Mouse (Mus musculus): ENCODE measurements around the gene Hapln2. TPM values are rescaled to one million over a fixed set of nuclear protein-coding genes. Genes with fewer than 3 reads are reported as not detected.
A peak's percentile ranks its signal among the peaks of the same experiment; 100 is the strongest.

The Hapln2 gene
- polyA plus RNA-seq, 1 experiment from 2014 or later: 0.18 TPM

DNA sequence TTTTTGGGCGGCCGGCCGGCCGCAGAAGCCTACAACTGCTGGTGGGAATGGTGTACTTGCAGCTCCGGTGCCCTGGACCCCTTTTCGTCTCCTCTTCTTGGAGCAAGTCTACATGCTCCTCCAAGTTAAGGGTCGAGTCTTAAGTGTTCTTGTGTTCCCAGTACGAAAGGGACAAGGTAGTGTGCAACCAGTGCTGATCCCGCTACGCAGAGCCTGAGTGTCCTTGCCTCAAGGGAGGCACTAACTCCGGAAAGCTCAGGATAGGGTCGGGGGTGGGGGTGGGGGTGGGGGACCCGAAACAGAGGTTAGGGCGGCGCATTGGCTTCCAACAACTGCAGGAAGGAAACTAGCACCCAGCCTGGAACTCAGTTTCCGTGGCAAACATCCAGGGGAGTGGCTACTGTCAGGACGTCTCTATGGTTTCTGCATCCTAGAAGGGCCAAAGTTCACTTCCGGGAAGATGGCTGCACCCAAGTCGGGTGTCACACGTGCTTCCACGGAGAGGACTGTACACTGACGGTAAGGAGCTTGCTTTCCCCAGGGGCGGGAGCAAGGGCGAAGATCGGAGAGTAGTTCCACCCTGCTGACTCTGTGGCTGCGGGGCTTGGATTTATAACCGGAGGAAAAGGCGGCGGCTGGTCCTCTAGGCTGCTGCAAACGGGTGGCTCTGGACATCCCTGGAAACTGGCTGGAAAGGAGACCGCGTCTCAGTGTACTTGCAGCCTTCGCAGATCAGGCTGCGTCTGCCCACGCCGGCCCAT lies 15.5 kb upstream of the Hapln2 start, which contains the start of gene Gpatch4:
Gpatch4 (plus strand) TSS at position 448 of the 761 bp plus-strand sequence.
- H3K27me3 ChIP-seq (ENCODE audit: control insufficient read depth, insufficient read depth, low read length): 0 out of 2 replicates have a peak, but pooled peaks cover 7% of the 10 kb centered on the region

DNA sequence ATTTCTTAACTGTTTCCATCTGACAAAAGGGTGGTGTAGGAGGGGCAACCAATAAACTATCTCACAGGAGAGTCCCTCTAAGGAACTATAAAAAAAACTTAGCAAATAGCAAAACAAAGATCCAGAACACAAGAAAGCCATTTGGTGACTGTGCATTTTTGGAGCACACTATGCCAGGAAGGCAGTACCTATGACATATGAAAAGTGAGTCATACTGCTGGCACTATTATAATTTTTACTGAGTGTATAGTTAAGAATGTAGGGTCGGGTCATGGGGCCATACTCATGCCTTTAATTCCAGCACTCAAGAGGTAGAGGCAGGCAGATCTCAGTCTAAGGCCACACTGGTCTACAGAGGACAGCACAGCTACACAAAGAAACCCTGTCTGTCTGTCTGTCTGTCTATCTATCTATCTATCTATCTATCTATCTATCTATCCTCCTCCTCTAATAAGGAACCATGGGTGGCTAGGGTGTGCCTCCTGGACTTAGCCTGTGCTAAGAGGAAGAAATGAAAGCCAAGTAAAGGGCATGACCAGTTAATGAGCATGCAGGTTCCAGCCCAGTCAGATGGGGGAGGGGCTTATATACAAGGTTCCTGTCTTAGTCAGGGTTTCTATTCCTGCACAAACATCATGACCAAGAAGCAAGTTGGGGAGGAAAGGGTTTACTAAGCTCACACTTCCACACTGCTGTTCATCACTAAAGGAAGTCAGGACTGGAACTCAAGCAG lies 8.3 kb upstream of the Hapln2 start:
- WGBS: 41% methylated on average over 1 of the region's 1 CpGs
- H3K27me3 ChIP-seq (ENCODE audit: control insufficient read depth, insufficient read depth, low read length): peaks cover 22% of the 10 kb centered on the region
- H3K4me2 ChIP-seq (ENCODE audit: low read depth, low read length): no peak overlapping the region

More for the DNA sequence above, 15.5 kb upstream of the Hapln2 start, which contains the start of gene Gpatch4:
- peaks cover 9% of the 10 kb centered on the region for H3K4me1 ChIP-seq (ENCODE audit: control insufficient read depth, insufficient read depth, low read length)
- H3K4me3 ChIP-seq (ENCODE audit: low read length): peak within 1 kb of the TSS; percentile 66
- WGBS: 9% methylated on average over 36 of the region's 36 CpGs
- H3K9ac ChIP-seq (ENCODE audit: low read length): peak within 1 kb of the TSS; percentile 63
- peak within 1 kb of the TSS; percentile 88 for H3K4me2 ChIP-seq (ENCODE audit: low read depth, low read length)
- H3K27ac ChIP-seq (ENCODE audit: low read length): peak within 1 kb of the TSS; percentile 56
- ATAC-seq (replicated peaks; ENCODE audit: extremely low read depth, insufficient read depth, low FRiP score): peak; percentile 91
- no peaks in the 10 kb centered on the region for H3K36me3 ChIP-seq (ENCODE audit: control insufficient read depth, insufficient read depth)
- no peaks in the 10 kb centered on the region for H3K9me3 ChIP-seq (replicated peaks; ENCODE audit: control insufficient read depth, low read length)

DNA sequence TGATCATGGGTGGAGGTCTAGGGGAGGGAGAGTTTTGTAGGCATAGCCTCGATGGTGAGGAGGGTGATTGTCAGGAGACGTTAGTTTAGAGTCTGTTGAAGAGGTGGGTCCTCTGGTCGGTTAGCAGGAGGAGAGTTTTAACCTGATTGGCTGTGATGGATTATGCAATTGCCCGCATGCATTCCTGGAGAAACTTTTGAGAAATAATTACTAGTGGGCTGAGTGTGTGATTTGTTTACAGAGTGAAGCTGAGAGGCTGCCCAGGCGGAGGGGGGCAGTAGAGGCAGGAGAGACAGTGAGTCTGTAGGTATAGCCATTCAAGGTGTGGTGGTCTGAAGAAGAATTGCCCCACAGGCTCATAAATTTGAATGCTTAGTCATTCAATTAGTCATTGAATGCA lies 6.1 kb upstream of the Hapln2 start:
- Histone ChIP-seq H3K36me3 (ENCODE audit: control insufficient read depth, insufficient read depth) (no peaks in the 10 kb centered on the region), H3K4me3 (ENCODE audit: low read length) (no peak overlapping the region), H3K4me2 (ENCODE audit: low read depth, low read length) (no peak overlapping the region), H3K27ac (ENCODE audit: low read length) (no peak overlapping the region), H3K27me3 (ENCODE audit: control insufficient read depth, insufficient read depth, low read length) (peaks cover 20% of the 10 kb centered on the region), H3K9ac (ENCODE audit: low read length) (no peak overlapping the region), H3K4me1 (ENCODE audit: control insufficient read depth, insufficient read depth, low read length) (no peaks in the 10 kb centered on the region), H3K9me3 (replicated peaks; ENCODE audit: control insufficient read depth, low read length) (no peaks in the 10 kb centered on the region; the same call in 1 of the 2 replicates)
- ATAC-seq (replicated peaks; ENCODE audit: extremely low read depth, insufficient read depth, low FRiP score): no peak
- WGBS: 54% methylated on average over 5 of the region's 5 CpGs

More for the DNA sequence above, 8.3 kb upstream of the Hapln2 start:
- no peak for ATAC-seq (replicated peaks; ENCODE audit: extremely low read depth, insufficient read depth, low FRiP score)
- Histone ChIP-seq H3K27ac (ENCODE audit: low read length) (no peak overlapping the region), H3K9me3 (replicated peaks; ENCODE audit: control insufficient read depth, low read length) (no peaks in the 10 kb centered on the region), H3K36me3 (ENCODE audit: control insufficient read depth, insufficient read depth) (no peaks in the 10 kb centered on the region), H3K4me3 (ENCODE audit: low read length) (no peak overlapping the region), H3K4me1 (ENCODE audit: control insufficient read depth, insufficient read depth, low read length) (no peaks in the 10 kb centered on the region), H3K9ac (ENCODE audit: low read length) (no peak overlapping the region)

DNA sequence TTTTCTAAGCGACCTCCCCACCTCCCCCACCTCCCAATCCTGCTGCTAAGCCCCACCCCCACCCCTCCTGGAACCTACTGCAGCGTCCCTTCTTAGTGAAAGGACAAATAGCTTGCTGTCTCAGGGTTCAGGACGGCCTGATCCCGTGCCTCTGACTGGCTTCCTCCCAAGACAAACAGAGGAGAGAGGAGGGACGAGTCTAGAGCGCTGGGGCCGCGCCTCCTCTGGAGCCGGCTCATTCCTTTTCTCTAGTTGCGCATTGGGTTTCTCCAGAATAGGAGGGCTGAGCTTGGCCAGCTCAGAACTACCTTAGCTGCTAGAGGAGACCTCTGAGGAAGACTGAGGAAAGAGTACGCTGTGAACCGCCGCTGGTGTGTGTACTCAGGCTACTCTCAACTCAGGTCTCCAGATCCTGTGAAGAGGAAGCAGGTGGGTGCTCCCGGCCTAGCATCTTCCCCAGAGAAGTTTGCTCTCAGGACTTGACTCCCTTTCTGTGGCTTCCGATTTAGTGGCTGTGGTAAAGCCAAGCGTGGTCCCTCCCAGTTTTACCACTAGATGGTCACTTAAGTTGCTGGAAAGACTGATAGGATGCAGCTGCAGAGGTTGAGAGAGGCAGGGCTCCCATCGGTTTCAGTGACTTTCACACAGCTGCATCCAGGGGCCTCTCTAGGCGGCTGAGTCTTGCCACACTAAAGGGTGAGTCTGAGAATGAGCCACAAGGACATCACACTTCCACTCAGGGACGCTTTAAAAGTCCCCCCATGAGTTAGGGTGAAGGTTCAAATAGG lies 3.4 kb upstream of the Hapln2 start:
- 10% methylated on average over 19 of the region's 19 CpGs for WGBS
- ATAC-seq (replicated peaks; ENCODE audit: extremely low read depth, insufficient read depth, low FRiP score): peak; percentile 32
- no peaks in the 10 kb centered on the region for H3K36me3 ChIP-seq (ENCODE audit: control insufficient read depth, insufficient read depth)
- H3K4me2 ChIP-seq (ENCODE audit: low read depth, low read length): 0 out of 2 replicates have a peak overlapping the region, but pooled peaks have one; percentile 34
- H3K4me1 ChIP-seq (ENCODE audit: control insufficient read depth, insufficient read depth, low read length): no peaks in the 10 kb centered on the region
- no peak overlapping the region for H3K27ac ChIP-seq (ENCODE audit: low read length)
- H3K9me3 ChIP-seq (replicated peaks; ENCODE audit: control insufficient read depth, low read length): peaks cover 7% of the 10 kb centered on the region
- 0 out of 2 replicates have a peak overlapping the region, but pooled peaks have one; percentile 3 for H3K4me3 ChIP-seq (ENCODE audit: low read length)
- H3K27me3 ChIP-seq (ENCODE audit: control insufficient read depth, insufficient read depth, low read length): peaks cover 18% of the 10 kb centered on the region
- no peak overlapping the region for H3K9ac ChIP-seq (ENCODE audit: low read length)

DNA sequence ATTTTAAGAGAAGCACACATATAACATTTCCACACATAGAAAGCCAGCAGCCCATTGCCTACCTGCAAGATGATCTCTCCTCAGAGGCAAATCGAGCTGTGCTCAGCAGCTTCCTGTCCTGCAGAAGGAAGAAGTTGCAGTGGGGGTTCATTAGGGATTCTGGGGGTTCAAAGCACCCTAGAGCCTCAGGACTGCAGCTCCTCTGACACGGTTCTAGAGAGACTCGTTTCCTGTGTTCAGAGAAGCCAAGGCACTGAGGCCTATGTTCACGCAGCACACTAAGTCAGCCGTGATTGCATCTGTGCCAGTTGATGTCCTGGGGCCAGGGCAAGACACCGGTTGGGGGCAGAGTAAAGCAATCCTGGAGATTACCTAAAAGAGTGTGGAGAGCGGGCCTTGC lies 560 bp downstream of the Hapln2 start:
- Histone ChIP-seq H3K27ac (ENCODE audit: low read length) (no peak overlapping the region), H3K9me3 (replicated peaks; ENCODE audit: control insufficient read depth, low read length) (peaks cover 7% of the 10 kb centered on the region), H3K36me3 (ENCODE audit: control insufficient read depth, insufficient read depth) (no peaks in the 10 kb centered on the region), H3K4me3 (ENCODE audit: low read length) (no peak overlapping the region), H3K4me1 (ENCODE audit: control insufficient read depth, insufficient read depth, low read length) (peaks cover 11% of the 10 kb centered on the region), H3K4me2 (ENCODE audit: low read depth, low read length) (no peak overlapping the region), H3K9ac (ENCODE audit: low read length) (no peak overlapping the region), H3K27me3 (ENCODE audit: control insufficient read depth, insufficient read depth, low read length) (peaks cover 54% of the 10 kb centered on the region)
- no peak for ATAC-seq (replicated peaks; ENCODE audit: extremely low read depth, insufficient read depth, low FRiP score)
- 58% methylated on average over 7 of the region's 7 CpGs for WGBS

DNA sequence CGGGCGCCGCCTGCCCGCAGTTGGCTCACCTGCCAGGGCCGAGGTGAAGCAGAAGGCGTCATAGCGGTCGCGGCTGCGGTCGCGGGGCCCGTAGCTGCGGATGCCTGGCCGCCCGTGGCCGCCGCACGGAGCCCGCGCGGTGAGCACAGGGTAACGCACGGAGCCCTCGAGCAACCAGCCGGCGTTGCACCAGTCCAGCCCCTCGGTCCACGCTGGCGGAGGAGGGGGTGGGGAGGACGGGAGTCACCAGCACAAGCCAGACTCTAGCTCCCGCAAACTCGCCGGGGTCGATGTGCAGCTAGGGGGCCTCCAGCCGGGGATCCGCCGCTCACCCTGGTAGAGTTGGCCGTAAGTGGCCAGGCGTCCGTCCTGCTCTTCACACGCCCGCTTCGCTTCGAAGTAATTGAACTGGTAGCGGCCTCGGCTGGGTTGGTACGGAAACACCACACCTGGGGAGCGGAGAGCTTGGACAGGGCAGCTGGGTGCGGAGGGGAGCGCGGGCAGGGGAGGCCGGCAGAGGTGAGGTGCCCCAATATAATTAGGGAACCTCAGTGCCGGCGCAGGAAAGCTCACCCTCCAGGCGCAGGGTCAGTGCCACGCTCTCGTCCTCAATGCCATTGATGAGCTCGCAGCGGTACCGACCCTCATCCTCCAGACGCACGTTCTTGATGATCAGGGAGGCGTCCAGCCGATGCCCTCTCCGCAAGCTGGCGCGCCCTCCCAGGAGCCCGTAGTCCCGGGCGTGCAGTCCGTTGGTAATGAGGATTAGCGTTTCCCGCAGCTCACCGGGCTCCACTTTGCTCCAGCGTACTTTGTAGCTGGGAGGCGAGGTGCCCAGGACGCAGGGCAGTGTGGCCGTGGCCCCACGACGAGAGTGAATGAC lies 4.0 kb downstream of the Hapln2 start:
- no peak overlapping the region for H3K27ac ChIP-seq (ENCODE audit: low read length)
- peak overlapping the region; percentile 34 for H3K9ac ChIP-seq (ENCODE audit: low read length)
- H3K9me3 ChIP-seq (replicated peaks; ENCODE audit: control insufficient read depth, low read length): peaks cover 6% of the 10 kb centered on the region
- H3K4me1 ChIP-seq (ENCODE audit: control insufficient read depth, insufficient read depth, low read length): peaks cover 11% of the 10 kb centered on the region
- no peaks in the 10 kb centered on the region for H3K36me3 ChIP-seq (ENCODE audit: control insufficient read depth, insufficient read depth)
- H3K4me3 ChIP-seq (ENCODE audit: low read length): peak overlapping the region; percentile 66
- H3K27me3 ChIP-seq (ENCODE audit: control insufficient read depth, insufficient read depth, low read length): peaks cover 62% of the 10 kb centered on the region
- peak overlapping the region; percentile 98 for H3K4me2 ChIP-seq (ENCODE audit: low read depth, low read length)
- ATAC-seq (replicated peaks; ENCODE audit: extremely low read depth, insufficient read depth, low FRiP score): peak; percentile 38
- 2% methylated on average over 81 of the region's 81 CpGs for WGBS

DNA sequence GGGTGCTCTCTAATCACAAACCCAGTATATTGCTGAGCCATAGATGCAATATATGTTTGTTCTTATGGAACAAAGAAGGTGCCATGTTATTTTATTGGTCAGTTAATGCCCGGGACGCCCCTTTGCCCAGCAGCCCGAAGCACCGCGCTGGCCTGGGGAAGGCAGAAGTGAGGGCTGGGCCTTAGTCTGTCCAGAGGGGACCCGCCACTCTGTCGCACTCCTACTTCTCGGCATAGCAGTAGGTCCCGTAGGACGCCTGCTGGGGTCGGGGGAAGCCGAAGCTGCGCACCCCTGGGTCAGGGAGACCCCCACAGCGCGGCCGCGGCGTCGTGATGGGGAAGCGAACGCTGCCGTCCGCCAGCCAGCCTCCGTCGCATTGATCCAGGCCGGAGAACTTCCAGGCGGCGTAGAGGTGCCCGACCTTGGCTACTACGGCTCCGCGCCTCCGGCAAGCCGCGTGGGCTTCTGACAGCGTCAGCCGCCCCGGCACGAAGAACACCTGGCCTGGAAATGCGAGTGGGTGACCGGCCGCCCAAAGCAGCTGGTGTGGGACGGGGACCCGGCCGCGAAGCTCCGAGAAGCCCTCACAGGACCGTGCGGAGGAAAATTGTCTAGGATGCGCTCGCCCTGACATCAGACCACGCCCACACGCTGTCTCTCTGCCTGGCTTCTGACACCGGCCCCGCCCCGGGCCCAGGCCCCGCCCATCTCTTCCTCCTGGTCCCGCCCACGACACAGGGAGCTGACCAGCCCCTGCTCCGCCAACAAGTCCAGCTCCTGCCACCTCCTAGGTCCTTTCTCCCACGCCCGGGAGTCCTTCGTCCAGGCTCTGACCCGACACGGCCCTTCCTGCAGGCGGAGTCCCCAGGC lies 4.8 kb downstream of the Hapln2 start:
- ATAC-seq (replicated peaks; ENCODE audit: extremely low read depth, insufficient read depth, low FRiP score): peak; percentile 92
- Histone ChIP-seq H3K4me2 (ENCODE audit: low read depth, low read length) (peak overlapping the region; percentile 98), H3K27me3 (ENCODE audit: control insufficient read depth, insufficient read depth, low read length) (peaks cover 65% of the 10 kb centered on the region), H3K9ac (ENCODE audit: low read length) (peak overlapping the region; percentile 34), H3K9me3 (replicated peaks; ENCODE audit: control insufficient read depth, low read length) (no peaks in the 10 kb centered on the region), H3K36me3 (ENCODE audit: control insufficient read depth, insufficient read depth) (no peaks in the 10 kb centered on the region), H3K27ac (ENCODE audit: low read length) (no peak overlapping the region), H3K4me3 (ENCODE audit: low read length) (peak overlapping the region; percentile 66), H3K4me1 (ENCODE audit: control insufficient read depth, insufficient read depth, low read length) (peaks cover 11% of the 10 kb centered on the region)
- whole genome bisulfite sequencing: 2% methylated on average over 66 of the region's 66 CpGs
